Mouse (Mus musculus) heart, embryonic 11.5 days (tissue): Measurements from ENCODE around the gene Rnd2. TPM values are rescaled to one million over a fixed set of nuclear protein-coding genes. Genes with fewer than 3 reads are reported as not detected.
"Not testable (repeated sequence)": the region's sequence is repeated elsewhere in the genome, so short reads cannot be mapped to it uniquely, and the experiment has no call there.

Source experiments
- ATAC-seq: fragments of 200-750 bp; cut with Nextera tagmentation; replicated peaks from 2 replicates; pipeline ENCODE4 v1.8.0; 2017; ENCODE audit warnings: moderate library complexity; ENCODE audit not compliant: insufficient number of reproducible peaks, low FRiP score, low TSS enrichment
- H3K27ac ChIP-seq: fragments of 300-500 bp; sonication (generic); 2 replicates; pipeline ENCODE4 v1.5.1; 2014; ENCODE audit warnings: mild to moderate bottlenecking, low read depth, low read length
- H3K27me3 ChIP-seq: fragments of 300-500 bp; sonication (generic); 2 replicates; pipeline ENCODE4 v1.6.1; 2014; ENCODE audit warnings: mild to moderate bottlenecking, low read length, mixed read lengths; ENCODE audit not compliant: control insufficient read depth, insufficient read depth
- H3K36me3 ChIP-seq: fragments of 300-500 bp; sonication (generic); 2 replicates; pipeline ENCODE4 v1.6.1; 2014; ENCODE audit warnings: mild to moderate bottlenecking, low read length, moderate library complexity, mixed read lengths; ENCODE audit not compliant: control insufficient read depth, insufficient read depth
- H3K4me1 ChIP-seq: fragments of 300-500 bp; sonication (generic); 2 replicates; pipeline ENCODE4 v1.6.1; 2014; ENCODE audit warnings: low read length; ENCODE audit not compliant: control insufficient read depth, insufficient read depth
- H3K4me2 ChIP-seq: fragments of 300-500 bp; sonication (generic); 2 replicates; pipeline ENCODE4 v1.6.1; 2014; ENCODE audit warnings: mild to moderate bottlenecking, moderate library complexity
- H3K4me3 ChIP-seq: fragments of 300-500 bp; sonication (generic); 2 replicates; pipeline ENCODE4 v1.5.1; 2014; ENCODE audit warnings: low read depth, low read length
- H3K9ac ChIP-seq: fragments of 300-500 bp; sonication (generic); 2 replicates; pipeline ENCODE4 v1.6.1; 2014; ENCODE audit warnings: mild to moderate bottlenecking, low read depth, low read length, moderate library complexity
- H3K9me3 ChIP-seq: fragments of 300-500 bp; sonication (generic); replicated peaks from 2 replicates; pipeline ENCODE4 v1.6.1; 2016; ENCODE audit warnings: low read length; ENCODE audit not compliant: control insufficient read depth
- WGBS: fragments of 180-500 bp; shearing (Covaris S2); extraction: QIAGEN DNeasy Blood & Tissue Kit; methylation state at CpG from one replicate; pipeline ENCODE4 v1.1.7; 2014; ENCODE audit not compliant: insufficient replicate concordance; 5-methylcytosine and 5-hydroxymethylcytosine counted together
- polyA plus RNA-seq: library from polyadenylated mRNA; unstranded; fragments of >200 nt; fragmentation: Nextera tagmentation; extraction: Ambion mirVana; gene quantifications from 2 replicates; pipeline ENCODE4 v1.2.1, GENCODE M21; 2014

The Rnd2 gene
- polyA plus RNA-seq, 1 experiment from 2014 or later, result 22.3 TPM

DNA sequence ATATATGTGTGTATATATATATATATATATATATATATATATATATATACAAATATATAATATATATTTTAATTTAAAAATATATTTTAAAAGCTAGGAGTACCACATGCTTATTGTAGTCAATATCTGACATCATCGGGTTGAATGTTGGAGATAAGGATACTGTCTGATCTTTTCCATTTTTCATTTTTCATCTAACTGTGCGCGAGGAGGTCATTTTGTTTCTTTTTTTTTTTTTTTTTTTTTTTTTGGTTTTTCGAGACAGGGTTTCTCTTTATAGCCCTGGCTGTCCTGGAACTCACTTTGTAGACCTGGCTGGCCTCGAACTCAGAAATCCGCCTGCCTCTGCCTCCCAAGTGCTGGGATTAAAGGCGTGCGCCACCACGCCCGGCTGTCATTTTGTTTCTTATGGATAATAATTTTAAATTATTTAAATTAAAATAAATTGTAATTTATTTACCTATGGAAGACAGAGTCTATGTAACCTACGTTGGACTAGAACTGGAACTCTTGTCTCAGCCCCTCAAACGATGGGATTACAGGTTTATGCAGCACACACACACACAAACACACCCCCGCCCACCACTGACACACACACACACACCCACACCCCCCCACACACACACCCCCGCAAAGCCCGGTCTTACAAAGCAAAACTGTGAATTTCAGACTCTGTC, 23.2 kb upstream of the Rnd2 start:
- H3K9me3 ChIP-seq, ATAC-seq, H3K27me3 ChIP-seq, H3K4me1 ChIP-seq, H3K9ac ChIP-seq: not testable (repeated sequence)
- 0 out of 2 replicates have a peak overlapping the region, but pooled peaks have one; percentile 29 for H3K27ac ChIP-seq
- H3K36me3 ChIP-seq, result peaks cover 22% of the 10 kb centered on the region
- H3K4me3 ChIP-seq, result peak overlapping the region; percentile 79
- H3K4me2 ChIP-seq, result peak overlapping the region; percentile 56
- 41% methylated on average over 14 of the region's 15 CpGs for WGBS

DNA sequence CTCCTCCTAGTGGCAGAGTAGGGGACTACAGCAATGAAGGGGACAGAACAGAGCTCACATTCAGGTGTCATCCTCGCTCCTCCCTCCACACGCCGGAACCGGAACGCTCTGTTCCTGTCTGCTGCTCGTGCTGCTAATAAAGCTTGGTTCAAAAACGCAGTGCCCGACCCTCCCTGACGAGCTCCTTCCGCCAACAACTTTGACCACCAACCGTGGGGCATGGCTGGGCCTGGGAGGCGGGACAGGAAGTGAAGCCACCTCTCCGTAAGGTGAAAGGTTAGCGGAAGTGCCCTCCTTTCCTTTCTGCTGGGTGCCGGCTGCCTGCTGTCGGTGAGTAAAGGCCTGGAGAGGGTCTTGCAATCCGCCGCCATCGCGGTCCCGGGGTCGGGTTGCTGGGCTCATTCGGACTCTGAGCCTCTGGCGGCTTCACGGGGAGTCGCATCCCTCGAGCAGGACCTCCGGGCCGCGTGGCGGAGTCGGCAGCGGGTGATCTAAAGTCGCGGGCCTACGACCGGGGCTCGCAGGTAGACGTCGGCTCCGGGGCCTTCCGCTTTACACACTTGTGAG, 22.6 kb upstream of the Rnd2 start, which contains the start of gene Rpl27:
Gene Rpl27, plus strand, starts transcription at position 172 of the 567 bp plus-strand sequence.
- Histone ChIP-seq H3K36me3 (peaks cover 22% of the 10 kb centered on the region), H3K4me3 (peak within 1 kb of the TSS; percentile 79), H3K27me3 (no peaks in the 10 kb centered on the region), H3K9me3 (no peaks in the 10 kb centered on the region), H3K4me1 (peaks cover 4% of the 10 kb centered on the region), H3K27ac (peak within 1 kb of the TSS; percentile 94), H3K4me2 (peak within 1 kb of the TSS; percentile 94), H3K9ac (peak within 1 kb of the TSS; percentile 93)
- under 1% methylated on average over 42 of the region's 42 CpGs for WGBS
- ATAC-seq, result peak; percentile 96

DNA sequence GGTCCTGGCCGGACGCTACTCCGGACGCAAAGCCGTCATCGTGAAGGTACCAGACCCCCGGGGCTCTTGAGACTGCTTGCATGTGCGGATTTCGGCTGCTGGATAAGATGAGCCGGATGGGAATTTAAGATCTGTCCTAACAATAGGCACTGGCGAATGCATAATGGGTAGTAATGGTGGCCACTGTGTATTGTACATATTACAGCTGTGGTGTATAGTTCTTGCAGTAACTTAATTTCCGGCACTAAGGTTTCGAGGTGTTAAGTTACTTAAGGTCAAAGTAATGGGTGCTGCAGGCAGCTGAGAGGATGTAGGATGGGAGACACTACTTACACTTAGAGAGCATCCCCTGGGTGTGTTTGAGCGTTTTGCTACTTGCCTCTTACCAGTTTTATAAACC, 22.0 kb upstream of the Rnd2 start:
- WGBS, result 1% methylated on average over 14 of the region's 14 CpGs
- ATAC-seq, result no peak
- Histone ChIP-seq H3K4me3 (peak overlapping the region; percentile 79), H3K4me2 (peak overlapping the region; percentile 94), H3K27me3 (no peaks in the 10 kb centered on the region), H3K9me3 (no peaks in the 10 kb centered on the region), H3K27ac (peak overlapping the region; percentile 94), H3K9ac (peak overlapping the region; percentile 93), H3K4me1 (peaks cover 4% of the 10 kb centered on the region), H3K36me3 (peaks cover 22% of the 10 kb centered on the region)

DNA sequence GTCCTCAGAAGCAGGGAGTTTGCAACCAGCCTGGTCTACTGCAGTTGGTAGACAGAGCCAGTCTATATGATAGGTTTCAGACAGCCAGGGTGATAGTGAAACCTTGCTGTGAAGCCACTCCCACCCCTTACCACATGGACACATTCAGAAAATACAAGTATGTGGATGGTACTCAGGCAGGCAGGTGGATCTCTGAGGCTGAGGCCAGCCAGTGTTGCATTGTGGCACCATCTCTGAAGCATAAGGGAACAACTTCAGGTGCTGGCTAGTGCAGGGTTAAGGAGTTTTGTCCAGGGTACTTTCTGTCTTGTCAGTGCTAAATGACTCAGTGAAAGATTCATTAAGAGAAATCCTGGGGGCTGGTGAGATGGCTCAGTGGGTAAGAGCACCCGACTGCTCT, 18.5 kb upstream of the Rnd2 start:
- H3K9ac ChIP-seq, result no peak overlapping the region
- peaks cover 22% of the 10 kb centered on the region for H3K36me3 ChIP-seq
- H3K4me3 ChIP-seq, result no peak overlapping the region
- no peak overlapping the region for H3K27ac ChIP-seq
- no peak for ATAC-seq
- H3K4me2 ChIP-seq, result no peak overlapping the region
- 65% methylated on average over 1 of the region's 1 CpGs for WGBS
- H3K27me3 ChIP-seq, result no peaks in the 10 kb centered on the region
- no peaks in the 10 kb centered on the region for H3K9me3 ChIP-seq
- peaks cover 10% of the 10 kb centered on the region for H3K4me1 ChIP-seq

DNA sequence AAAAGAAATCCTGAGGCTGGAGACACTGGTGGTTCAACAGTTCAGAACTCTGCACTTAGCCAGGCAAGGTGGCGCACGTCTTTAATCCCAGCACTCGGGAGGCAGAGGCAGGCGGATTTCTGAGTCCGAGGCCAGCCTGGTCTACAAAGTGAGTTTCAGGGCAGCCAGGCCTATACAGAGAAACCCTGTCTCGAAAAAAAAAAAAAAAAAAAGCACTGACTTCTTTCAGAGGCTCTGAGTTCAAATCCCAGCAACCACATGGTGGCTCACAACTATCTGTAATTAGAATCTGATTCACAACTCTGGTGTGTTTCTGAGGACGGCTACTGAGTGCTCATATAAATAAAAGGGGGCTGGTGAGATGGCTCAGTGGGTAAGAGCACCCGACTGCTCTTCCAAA, 17.9 kb upstream of the Rnd2 start:
- H3K27me3 ChIP-seq, H3K4me2 ChIP-seq, H3K4me3 ChIP-seq, H3K9me3 ChIP-seq, H3K4me1 ChIP-seq, H3K9ac ChIP-seq, H3K27ac ChIP-seq, ATAC-seq: not testable (repeated sequence)
- WGBS, result 89% methylated on average over 8 of the region's 8 CpGs
- H3K36me3 ChIP-seq, result peaks cover 22% of the 10 kb centered on the region

DNA sequence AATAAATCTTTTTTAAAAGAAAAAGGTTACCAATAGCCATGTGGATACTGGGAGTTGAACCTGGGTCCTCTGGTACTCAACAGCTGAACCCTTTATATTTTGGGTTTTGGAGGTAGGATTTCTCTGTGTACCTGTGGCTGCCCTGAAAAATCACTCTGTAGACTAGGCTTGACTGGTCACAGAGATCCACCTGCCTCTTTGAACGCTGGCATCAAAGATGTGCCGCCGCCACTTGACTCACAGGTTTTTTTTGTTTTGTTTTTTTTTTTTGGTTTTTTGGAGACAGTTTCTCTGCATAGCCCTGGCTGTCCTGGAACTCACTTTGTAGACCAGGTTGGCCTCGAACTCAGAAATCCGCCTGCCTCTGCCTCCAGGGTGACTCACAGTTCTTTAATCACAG, 17.0 kb upstream of the Rnd2 start:
- ATAC-seq, result no peak
- Histone ChIP-seq H3K36me3 (peaks cover 22% of the 10 kb centered on the region), H3K4me3 (no peak overlapping the region), H3K27ac (peak overlapping the region; percentile 62; the same call in 1 of the 2 replicates), H3K27me3 (no peaks in the 10 kb centered on the region), H3K9ac (no peak overlapping the region), H3K4me1 (peaks cover 10% of the 10 kb centered on the region), H3K4me2 (peak overlapping the region; percentile 63), H3K9me3 (no peaks in the 10 kb centered on the region)
- 82% methylated on average over 5 of the region's 5 CpGs for WGBS

DNA sequence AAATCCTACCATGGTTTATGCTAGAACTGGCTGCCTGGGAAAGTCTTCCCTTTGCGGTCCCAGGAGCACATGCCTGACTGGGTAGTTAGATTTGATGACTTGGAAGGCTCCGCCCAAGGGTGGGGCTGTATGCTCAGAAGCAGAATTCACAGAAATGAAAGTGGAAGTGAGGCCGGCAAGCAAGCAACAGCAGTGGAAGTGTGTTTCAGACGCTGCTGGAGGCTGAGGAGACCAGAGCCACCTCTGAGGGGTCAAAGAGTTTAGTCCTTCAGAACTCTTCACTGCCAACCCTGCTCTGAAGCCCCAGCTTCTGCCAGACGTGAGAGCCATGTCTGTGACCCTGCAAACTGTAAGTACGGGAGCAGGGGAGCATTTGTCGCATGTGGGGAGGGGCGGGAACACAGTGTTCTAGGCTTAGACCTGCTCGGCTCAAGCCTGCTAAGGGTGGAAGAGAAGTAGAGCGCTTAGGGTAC, 16.5 kb upstream of the Rnd2 start, which contains the start of gene Ifi35:
Gene Ifi35, plus strand, starts transcription at position 134 of the 473 bp plus-strand sequence.
- peak within 1 kb of the TSS; percentile 63 for H3K4me2 ChIP-seq
- peak; percentile 71 for ATAC-seq
- H3K27me3 ChIP-seq, result no peaks in the 10 kb centered on the region
- peaks cover 10% of the 10 kb centered on the region for H3K4me1 ChIP-seq
- H3K36me3 ChIP-seq, result peaks cover 19% of the 10 kb centered on the region
- no peaks in the 10 kb centered on the region for H3K9me3 ChIP-seq
- peak within 1 kb of the TSS; percentile 62 for H3K27ac ChIP-seq
- WGBS, result 18% methylated on average over 10 of the region's 10 CpGs
- H3K9ac ChIP-seq, result peak within 1 kb of the TSS; percentile 74
- H3K4me3 ChIP-seq, result peak within 1 kb of the TSS; percentile 50

DNA sequence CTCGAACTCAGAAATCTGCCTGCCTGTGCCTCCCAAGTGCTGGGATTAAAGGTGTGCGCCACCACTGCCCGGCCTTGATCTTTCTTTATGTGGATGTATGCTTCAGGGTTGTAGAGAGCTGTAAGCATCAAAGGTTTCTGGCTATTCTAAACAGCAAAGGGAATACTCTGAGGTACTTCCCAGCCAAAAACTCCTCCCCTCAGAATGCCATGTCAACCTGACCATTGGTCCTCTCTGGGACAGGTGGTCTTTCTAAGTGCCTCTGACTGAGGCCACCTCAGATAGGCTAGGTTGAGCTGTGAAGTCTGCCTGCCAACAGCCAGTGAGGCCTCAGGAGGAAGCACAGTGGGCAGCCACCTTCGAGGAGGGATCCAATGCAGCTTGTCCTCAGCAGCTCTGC, 15.9 kb upstream of the Rnd2 start:
- Histone ChIP-seq H3K4me2 (peak overlapping the region; percentile 63), H3K9ac (peak overlapping the region; percentile 74; the same call in 1 of the 2 replicates), H3K27me3 (no peaks in the 10 kb centered on the region), H3K9me3 (no peaks in the 10 kb centered on the region), H3K36me3 (peaks cover 14% of the 10 kb centered on the region), H3K27ac (0 out of 2 replicates have a peak overlapping the region, but pooled peaks have one; percentile 1), H3K4me1 (peaks cover 6% of the 10 kb centered on the region), H3K4me3 (peak overlapping the region; percentile 50)
- WGBS, result 71% methylated on average over 4 of the region's 4 CpGs
- no peak for ATAC-seq
